Mouse (Mus musculus) lung, postnatal 0 days (tissue): Measurements from ENCODE around the gene Gm17571.

Source experiments
- CTCF ChIP-seq: IDR thresholded peaks from 2 replicates; pipeline ENCODE4 v1.5.1; 2016; ENCODE audit warnings: antibody characterized with exemption, mild to moderate bottlenecking
- EP300 ChIP-seq: IDR thresholded peaks from 2 replicates; pipeline ENCODE4 v1.6.1; 2016; ENCODE audit warnings: antibody characterized with exemption, mild to moderate bottlenecking, control low read depth

GRCm38 (mm10) chr9:13493746-13494145 is 47.2 kb upstream of the Gm17571 start:
- no peak for TF ChIP-seq EP300
- no peak for TF ChIP-seq CTCF
